Mouse (Mus musculus) left cerebral cortex, postnatal 25 days (tissue): Measurements from ENCODE around the gene Stk38l. TPM values are rescaled to one million over a fixed set of nuclear protein-coding genes. Genes with fewer than 3 reads are reported as not detected.
"Not testable (repeated sequence)": the region's sequence is repeated elsewhere in the genome, so short reads cannot be mapped to it uniquely, and the experiment has no call there.

Experiments
- DNase-seq, 2 experiments: peaks; one replicate each; pipeline ENCODE4 v3.0.0; 2022; ENCODE audit warnings: low spot score in 2 of 2, mixed read lengths in 1 of 2
- intact Hi-C: fragments of 180-260 bp; cut with DNase I; formaldehyde crosslinking; loops from one replicate; pipeline ENCODE4 v1.15.1; 2025
- total RNA-seq, 2 experiments: library from RNA; stranded (reverse); gene quantifications; 2 replicates each; pipeline ENCODE4 v1.2.3; 2021

Gene Stk38l
- total RNA-seq, 2 experiments from 2014 or later: 23.4 to 23.6 TPM

DNA sequence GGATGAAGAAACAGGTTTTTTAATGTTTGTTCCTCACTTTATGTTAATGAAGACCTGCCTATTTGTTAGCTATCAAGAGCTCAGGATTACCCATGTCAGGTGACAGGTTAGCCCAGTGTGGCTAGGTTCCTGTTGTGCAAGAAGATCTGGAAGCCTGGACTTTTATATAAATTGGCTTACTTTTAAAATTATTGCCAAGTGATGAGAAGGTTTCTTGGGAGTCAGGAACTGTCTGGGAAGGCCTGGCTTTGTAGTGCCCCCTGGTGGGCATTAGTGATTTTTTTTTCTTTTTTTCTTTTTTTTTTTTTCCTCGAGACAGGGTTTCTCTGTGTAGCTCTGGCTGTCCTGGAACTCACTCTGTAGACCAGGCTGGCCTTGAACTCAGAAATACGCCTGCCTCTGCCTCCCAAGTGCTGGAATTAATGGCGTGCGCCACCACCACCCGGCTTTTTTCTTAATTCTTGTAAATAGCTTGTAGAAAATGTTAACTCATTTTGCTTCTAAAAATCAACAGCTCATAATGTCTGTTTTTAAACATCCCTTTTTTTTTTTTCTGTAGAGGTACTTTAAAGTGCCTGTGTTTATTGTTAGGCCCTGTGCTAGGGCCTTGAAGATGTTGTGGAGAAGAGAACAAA is 37.6 kb downstream of the Stk38l start:
- peak in 1 of 2 experiments; percentile 16 for DNase-seq
- intact Hi-C loops: loop anchor here (2.0 to 5.0 kb wide), 2 partner anchors 35 to 100 kb away; no protein-coding TSS in a partner anchor

DNA sequence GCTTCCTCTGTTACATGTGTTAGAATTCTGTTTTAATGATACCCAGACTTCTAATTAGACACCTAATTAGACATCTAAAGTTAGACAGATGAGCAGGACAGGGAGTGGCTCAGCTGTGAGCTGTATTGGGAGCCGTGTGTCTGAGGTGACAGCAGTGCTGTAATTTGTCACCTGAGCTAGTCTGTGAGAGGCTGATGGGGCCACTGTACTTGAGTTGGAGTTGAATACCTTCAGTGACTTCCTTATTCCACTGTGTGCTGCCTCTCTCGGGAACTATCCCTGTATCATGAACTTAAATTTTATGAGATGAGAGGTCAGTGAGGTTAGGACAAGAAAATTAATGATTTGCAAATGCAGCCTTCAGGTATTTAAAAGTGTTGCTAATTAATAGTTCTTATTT is 39.8 kb downstream of the Stk38l start:
- intact Hi-C loops: loop anchor here (5.0 kb wide), 1 partner anchor 37 kb away; no protein-coding TSS in a partner anchor
- no peak for DNase-seq

GRCm38 (mm10) chr6:146765270-146765669 is 40.5 kb downstream of the Stk38l start:
- intact Hi-C loops: no loop called here

DNA sequence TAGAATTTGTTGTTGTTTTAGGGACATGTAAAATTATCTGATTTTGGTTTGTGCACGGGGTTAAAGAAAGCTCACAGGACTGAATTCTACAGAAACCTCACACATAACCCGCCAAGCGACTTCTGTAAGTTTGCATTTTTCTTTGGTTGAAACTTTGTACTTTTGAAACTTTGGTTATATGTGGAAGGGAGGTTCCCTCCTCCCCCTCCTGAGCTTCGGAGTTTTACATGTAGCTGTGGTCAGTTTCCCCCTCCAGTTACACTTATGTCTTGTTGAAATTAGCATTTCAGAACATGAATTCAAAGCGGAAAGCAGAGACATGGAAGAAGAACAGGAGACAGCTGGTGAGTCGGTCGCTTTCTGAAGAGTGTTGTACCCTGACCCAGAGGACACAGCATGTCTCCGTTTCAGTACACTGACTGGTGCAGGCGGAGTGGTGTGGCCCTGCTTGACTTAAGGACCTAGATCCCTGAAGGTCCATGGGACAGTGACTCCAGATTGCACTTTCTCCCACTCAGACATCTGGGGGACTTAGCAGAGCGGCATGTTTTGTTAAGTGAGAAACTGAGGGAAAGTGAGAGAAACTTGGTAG is 44.1 kb downstream of the Stk38l start:
- no peak for DNase-seq
- intact Hi-C loops: no loop called here

More at GRCm38 (mm10) chr6:146765270-146765669, 40.5 kb downstream of the Stk38l start:
- no peak for DNase-seq

GRCm38 (mm10) chr6:146770005-146770745 is 45.4 kb downstream of the Stk38l start:
- intact Hi-C loops: no loop called here
- DNase-seq: no peak

- intact Hi-C loops: no loop called here
- DNase-seq: no peak
These were observed 46.0 kb downstream of the Stk38l start for GRCm38 (mm10) chr6:146770808-146771207.

GRCm38 (mm10) chr6:146775864-146776263 is 51.1 kb downstream of the Stk38l start:
- intact Hi-C loops, DNase-seq: not testable (repeated sequence)

GRCm38 (mm10) chr6:146776610-146777389 is 52.0 kb downstream of the Stk38l start:
- intact Hi-C loops: no loop called here
- no peak for DNase-seq

GRCm38 (mm10) chr6:146778055-146778454 is 53.3 kb downstream of the Stk38l start:
- DNase-seq: no peak
- intact Hi-C loops: no loop called here

DNA sequence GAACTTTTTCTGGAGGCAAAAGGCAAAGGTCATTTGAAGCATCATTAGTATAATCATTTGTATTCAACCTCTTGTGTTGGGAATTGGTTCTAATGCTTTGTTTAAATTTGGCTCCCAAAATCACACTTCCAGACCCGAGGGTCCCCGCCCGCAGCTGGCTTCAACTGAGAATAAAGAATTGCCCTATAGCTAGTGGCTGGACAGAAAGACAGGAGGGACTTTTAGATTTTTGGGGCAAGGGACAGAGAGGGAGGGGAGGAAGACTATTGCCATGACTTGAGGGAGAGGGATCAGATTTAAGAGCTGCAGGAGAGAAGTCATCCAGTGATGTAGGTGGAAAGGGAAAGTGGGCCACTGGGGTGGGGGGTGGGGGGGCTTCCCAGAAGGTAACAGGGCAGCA is 56.8 kb downstream of the Stk38l start:
- no peak for DNase-seq
- intact Hi-C loops: no loop called here

DNA sequence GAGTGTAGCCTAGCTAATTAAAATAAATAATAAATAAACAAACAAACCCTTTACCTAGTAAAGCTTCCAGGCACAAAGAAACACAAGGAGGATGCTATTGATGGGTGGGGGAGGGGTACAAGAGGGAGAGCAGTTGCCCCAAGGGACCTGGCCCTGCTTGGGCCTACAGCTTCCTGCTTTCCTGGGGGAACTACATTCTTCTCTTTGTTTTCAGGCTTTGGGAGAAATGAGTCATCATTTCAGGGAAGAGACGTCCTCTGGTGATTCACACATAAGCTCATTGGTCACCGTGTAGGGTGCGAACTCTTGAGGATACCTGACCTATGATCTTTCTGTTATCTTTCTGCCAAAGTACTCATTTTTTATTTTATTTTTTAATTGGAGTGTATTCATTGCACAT is 68.7 kb downstream of the Stk38l start:
- no peak for DNase-seq
- intact Hi-C loops: no loop called here

GRCm38 (mm10) chr6:146795166-146795923 is 70.5 kb downstream of the Stk38l start:
- DNase-seq: peak in 1 of 2 experiments; percentile 8
- intact Hi-C loops: no loop called here

- intact Hi-C loops: no loop called here
- peak; percentile 71 to 74 for DNase-seq
These were observed 71.2 kb downstream of the Stk38l start, which contains the start of gene Arntl2 for GRCm38 (mm10) chr6:146795924-146796545. Arntl2 (plus strand) TSS chr6:146796055.

DNA sequence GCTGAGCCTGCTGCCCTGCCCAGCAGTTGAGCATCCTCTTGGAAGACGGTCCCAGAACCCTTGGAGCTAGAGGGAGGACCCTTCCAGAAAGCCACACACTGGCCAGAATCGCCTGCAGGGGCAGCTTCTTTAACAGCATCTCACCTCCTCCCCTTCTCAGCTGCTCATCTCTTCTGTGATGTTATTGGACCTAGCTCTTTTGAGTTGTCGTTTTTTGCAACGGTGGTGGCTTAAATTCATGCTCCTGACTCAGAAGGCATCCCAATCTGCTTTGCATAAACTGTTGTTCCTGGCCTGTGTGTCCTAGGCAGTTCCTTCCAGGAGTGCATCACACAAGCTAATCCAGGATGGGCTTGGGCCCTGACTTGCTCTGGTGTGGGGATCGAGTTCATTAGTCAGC is 72.7 kb downstream of the Stk38l start:
- intact Hi-C loops: no loop called here
- DNase-seq: peak in 1 of 2 experiments; percentile 24

DNA sequence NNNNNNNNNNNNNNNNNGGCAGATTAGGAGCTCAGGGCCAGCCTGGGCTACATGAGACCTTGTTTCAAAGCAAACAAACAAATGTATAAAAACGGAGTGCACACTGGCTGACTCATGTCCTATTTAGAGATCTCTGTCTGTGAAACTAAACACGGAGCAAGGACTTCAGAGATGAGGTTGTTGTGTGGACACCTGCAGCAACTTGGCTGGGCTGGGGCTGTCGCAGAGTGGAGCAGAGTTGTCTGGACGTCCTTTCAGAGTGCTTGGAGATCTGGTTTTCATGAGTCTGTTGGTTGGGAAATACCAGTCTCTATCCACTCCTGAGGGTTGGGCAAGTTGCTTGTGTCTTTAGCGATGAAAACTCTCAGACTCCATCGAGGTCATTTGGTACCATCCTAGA is 85.2 kb downstream of the Stk38l start:
- DNase-seq: no peak
- intact Hi-C loops: no loop called here

- intact Hi-C loops: no loop called here
These were observed 88.2 kb downstream of the Stk38l start for GRCm38 (mm10) chr6:146813007-146813406.

DNA sequence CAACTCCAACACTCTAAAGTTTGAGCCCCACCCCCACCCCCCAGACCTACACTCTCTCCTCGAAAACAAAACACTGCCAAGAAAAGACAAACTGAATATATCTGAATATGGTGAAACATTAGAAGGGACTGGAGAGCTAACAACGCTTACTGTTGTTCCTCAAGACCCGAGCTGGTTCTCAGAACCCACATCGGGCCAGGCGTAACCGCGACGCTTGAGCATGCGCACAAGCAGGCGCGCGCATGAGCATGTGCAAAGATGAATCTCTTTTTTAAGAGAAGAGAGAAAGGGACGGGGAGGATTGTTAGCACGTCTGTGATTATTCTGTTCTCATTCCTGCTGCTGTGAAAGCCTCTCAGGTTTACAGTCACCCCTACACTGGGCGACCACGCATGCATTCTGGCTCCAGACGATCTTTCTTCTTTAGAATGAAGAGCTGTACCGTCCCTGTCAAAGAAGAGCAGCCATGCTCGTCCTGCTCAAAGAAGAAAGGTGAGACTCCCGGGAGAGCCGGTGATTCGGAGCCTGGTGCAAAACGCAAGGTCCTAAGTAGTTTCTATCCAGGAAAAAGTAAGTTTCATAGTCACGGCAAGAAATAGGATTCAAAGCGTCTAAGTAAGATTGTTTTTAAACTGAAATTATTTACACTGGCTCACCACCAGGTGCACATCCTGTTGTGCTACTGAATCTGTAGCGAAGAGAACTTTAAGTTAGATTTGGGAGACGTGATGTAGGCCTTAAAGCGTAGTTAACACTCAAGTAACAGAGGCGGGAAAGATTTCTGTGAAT is 95.6 kb downstream of the Stk38l start:
- intact Hi-C loops: loop anchor here (10.0 kb wide), 1 partner anchor 1134 kb away; no protein-coding TSS in a partner anchor
- DNase-seq: no peak

More at GRCm38 (mm10) chr6:146813007-146813406, 88.2 kb downstream of the Stk38l start:
- no peak for DNase-seq

DNA sequence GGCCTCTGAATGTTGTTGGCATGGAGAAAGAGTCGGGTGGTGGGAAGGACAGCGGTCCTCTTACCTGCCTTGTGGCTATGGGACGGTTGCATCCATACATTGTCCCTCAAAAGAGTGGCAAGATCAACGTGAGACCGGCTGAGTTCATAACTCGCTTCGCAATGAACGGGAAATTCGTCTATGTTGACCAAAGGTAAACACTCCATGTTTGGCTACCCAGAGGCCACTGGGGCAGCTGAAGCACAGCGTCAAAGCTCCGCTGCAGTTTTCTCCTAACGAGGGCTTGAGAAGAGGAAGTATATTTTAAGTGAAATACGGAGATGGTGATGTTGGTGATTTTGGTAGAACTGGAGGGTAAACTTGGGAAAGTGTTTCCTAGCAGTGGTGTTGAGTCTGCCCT is 97.2 kb downstream of the Stk38l start:
- intact Hi-C loops: loop anchor here (10.0 kb wide), 1 partner anchor 1133 kb away; no protein-coding TSS in a partner anchor
- DNase-seq: no peak
